Mouse (Mus musculus) embryo, embryonic 11.5 days (tissue): ENCODE measurements around the gene Phtf1.

ENCODE experiments used
- DNase-seq: peaks from one replicate; pipeline ENCODE4 v3.0.0-alpha.2; 2012; ENCODE audit warnings: low read depth, low spot score

Gene Phtf1

GRCm38 (mm10) chr3:104020101-104020500, 52.2 kb downstream of the Phtf1 start:
- DNase-seq, result no peak

- DNase-seq, result no peak
Measured at GRCm38 (mm10) chr3:104026938-104027337, 59.0 kb downstream of the Phtf1 start.

GRCm38 (mm10) chr3:104032086-104032485, 64.2 kb downstream of the Phtf1 start:
- no peak for DNase-seq

- no peak for DNase-seq
Measured at GRCm38 (mm10) chr3:104032747-104033146, 64.8 kb downstream of the Phtf1 start.

GRCm38 (mm10) chr3:104059001-104059622, 91.2 kb downstream of the Phtf1 start:
- DNase-seq, result no peak

- no peak for DNase-seq
Measured at GRCm38 (mm10) chr3:104069395-104069794, 101.5 kb downstream of the Phtf1 start.
